Mouse (Mus musculus): ENCODE measurements at regions not wholly inside any gene's neighbourhood (a gene's known extent, or its start where the extent isn't known, plus 50 kb on each side); places are given as distances from the start of the nearest gene placed in this dataset.

GRCm38 (mm10) chr14:115010877-115011276 is 81.1 kb upstream of the Gpc5 start:
- no peak for DNase-seq (ENCODE audit: low spot score in 2 of 2)

- DNase-seq (ENCODE audit: low spot score in 2 of 2), result no peak
Measured at GRCm38 (mm10) chr14:115015299-115015698, 76.7 kb upstream of the Gpc5 start.

GRCm38 (mm10) chr14:115017410-115018153 is 74.4 kb upstream of the Gpc5 start:
- DNase-seq (ENCODE audit: low spot score in 2 of 2), result peak in 1 of 2 experiments; percentile 68

GRCm38 (mm10) chr14:115028011-115028410 is 64.0 kb upstream of the Gpc5 start:
- no peak for DNase-seq (ENCODE audit: low spot score in 2 of 2)

GRCm38 (mm10) chr14:115031734-115032133 is 60.3 kb upstream of the Gpc5 start:
- no peak for DNase-seq (ENCODE audit: low spot score in 2 of 2)

- no peak for DNase-seq (ENCODE audit: low spot score in 2 of 2)
Measured at GRCm38 (mm10) chr14:115033375-115033969, 58.5 kb upstream of the Gpc5 start.

GRCm38 (mm10) chr14:115034718-115035437 is 57.1 kb upstream of the Gpc5 start:
- no peak for DNase-seq (ENCODE audit: low spot score in 2 of 2)

- DNase-seq (ENCODE audit: low spot score in 2 of 2), result no peak
Measured at GRCm38 (mm10) chr14:115037086-115037793, 54.8 kb upstream of the Gpc5 start.

GRCm38 (mm10) chr14:115038788-115039187 is 53.2 kb upstream of the Gpc5 start:
- DNase-seq (ENCODE audit: low spot score in 2 of 2), result no peak

GRCm38 (mm10) chr14:115039524-115039923 is 52.5 kb upstream of the Gpc5 start:
- no peak for DNase-seq (ENCODE audit: low spot score in 2 of 2)

- DNase-seq (ENCODE audit: low spot score in 2 of 2), result peak in 1 of 2 experiments; percentile 13
Measured at GRCm38 (mm10) chr14:115040091-115040571, 51.9 kb upstream of the Gpc5 start.

GRCm38 (mm10) chr14:115040578-115041206 is 51.3 kb upstream of the Gpc5 start:
- DNase-seq (ENCODE audit: low spot score in 2 of 2), result peak in 1 of 2 experiments; percentile 39

- DNase-seq (ENCODE audit: low spot score in 2 of 2), result peak in 1 of 2 experiments; percentile 8
Measured at GRCm38 (mm10) chr14:115041336-115042054, 50.5 kb upstream of the Gpc5 start.

- peak; percentile 38 to 70 for DNase-seq (ENCODE audit: low spot score in 2 of 2)
Measured at GRCm38 (mm10) chr14:115042055-115042564, 49.9 kb upstream of the Gpc5 start.

Measured in left cerebral cortex, adult 9 months (tissue).